Mouse (Mus musculus) liver (tissue): Measurements from ENCODE around the gene Cdr2l.

Source experiments
- DNase-seq: peaks from one replicate; pipeline ENCODE4 v3.0.0-alpha.2; 2020; ENCODE audit warnings: mixed read lengths

The Cdr2l gene

DNA sequence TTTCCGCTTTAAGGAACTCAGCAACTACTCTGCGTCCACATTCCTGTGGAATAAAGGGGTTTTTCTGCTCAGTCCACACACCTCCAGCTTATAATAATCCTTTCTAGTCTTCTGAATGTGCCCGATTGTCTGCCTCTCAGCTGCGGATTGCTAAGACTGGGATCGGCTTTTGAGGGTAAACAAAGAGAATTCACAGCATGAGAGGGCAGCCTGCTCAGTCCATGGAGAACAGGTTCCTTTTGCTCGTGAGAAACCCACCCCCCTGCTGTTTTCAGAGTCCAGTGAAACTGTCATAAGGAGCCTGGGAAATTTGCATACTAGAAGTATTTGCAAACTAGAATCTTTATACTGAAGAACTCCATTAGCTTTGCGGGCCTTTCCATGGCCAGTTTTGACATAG is 27.8 kb downstream of the Cdr2l start:
- no peak for DNase-seq

DNA sequence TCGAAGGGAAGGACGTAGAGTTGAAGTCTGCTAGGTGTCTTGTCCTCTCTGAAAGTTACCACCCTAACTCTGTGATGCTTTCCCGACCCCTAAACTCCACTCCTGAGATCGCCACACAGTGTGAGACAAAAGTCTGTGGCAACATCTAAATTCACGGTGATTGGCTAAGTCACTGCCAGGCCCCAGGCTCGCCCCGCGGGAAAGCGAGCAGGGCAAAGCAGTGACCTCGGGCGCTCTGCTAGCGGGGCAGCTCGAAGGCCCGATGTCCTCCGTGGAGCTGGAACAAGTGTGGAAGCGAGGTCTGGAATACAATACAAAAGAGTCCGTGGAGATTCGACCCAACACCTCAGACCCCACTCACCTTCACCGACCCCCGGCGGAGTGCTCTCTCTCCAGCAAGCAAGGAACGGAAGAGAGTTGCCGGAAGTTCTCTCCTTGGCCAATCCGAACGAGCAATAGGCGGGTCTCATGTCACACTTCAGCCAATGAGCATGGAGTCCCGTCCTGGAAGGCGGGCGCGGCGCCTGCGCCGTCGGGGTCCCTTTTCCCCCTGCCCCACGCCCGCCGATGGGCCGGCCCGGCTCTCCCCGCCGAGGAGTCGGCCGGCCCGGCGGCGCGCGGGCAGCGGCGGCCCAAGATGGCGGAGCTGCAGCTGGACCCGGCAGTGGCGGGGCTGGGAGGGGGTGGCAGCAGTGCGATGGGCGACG is 38.0 kb downstream of the Cdr2l start, which contains the start of the genes Atp5h and Kctd2:
TSS of gene Atp5h (minus strand) at position 432 of the 707 bp plus-strand sequence.
TSS of gene Kctd2 (plus strand) at position 598 of the 707 bp plus-strand sequence.
- DNase-seq = peak; percentile 95

DNA sequence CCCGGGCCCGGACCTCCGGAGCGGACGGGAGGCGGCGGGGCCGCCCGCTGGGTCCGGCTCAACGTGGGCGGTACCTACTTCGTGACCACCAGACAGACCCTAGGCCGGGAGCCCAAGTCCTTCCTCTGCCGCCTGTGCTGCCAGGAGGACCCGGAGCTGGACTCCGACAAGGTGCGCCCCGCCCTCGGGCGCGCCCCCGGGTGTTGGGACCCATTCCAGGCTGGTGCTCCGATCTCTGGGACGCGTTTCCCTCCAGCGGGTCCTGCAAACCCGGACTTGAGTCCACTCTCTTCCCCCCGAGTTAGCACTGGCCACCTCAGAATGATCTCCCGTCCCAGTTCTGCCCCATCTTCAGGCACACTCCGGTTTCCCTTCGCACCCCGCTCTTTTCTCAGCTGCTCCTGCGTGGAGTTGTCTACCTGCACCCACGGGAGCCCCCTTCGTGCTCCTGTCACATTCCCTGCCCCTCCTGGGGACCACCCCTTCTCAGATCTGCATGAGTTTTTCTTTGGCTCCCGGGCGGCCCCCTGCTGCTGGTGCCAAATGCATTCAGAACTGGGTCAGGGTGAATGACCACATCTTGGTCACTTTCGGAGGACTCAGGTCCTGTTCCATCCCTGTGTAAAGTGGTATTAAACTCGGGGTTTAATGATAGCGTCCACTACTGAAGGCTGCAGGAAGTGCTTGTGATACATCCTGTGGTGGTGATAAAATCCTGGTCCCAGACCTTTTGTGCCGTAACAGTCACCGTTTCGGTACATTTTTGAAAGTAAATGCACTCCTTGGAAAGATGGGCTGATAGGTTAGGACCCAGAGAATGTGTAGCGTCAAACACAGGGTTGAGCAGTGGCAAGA is 38.8 kb downstream of the Cdr2l start:
- DNase-seq = peak; percentile 74

DNA sequence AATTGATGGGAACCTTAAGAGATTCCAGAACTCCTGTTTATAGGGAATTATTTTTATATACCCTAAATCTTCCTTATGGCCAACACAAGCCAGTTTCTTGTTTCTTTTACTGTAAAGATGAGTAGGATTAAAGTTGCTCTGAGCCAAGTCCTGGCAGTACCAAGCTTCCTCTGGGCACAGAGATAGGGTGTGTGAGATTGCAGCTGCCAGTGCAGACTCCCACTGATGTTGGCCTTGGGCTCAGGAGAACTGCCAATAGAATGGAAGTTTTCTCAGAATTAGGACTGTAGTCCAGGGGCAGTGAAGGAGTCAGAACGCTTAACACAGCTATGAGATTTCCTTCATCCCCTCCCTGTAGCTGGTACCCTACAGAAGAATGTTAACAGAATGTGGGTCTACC is 39.6 kb downstream of the Cdr2l start:
- no peak for DNase-seq

DNA sequence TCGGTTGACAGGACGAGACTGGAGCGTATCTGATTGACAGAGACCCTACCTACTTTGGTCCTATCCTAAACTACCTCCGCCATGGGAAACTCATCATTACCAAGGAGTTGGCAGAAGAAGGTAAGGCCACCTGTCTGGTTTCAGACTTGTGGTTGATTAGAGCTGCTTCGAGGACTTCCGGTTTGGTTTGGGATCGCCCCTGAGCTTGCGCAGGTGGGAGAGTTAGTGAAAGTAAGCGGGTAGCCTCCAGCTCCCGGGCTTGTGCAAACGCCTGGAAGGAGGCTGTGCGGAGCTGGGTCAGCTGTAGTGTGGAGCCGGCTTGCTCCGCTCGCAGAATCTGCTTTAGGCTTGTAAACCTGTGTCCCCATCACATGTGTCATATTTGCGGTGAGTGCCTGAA is 40.3 kb downstream of the Cdr2l start:
- no peak for DNase-seq

DNA sequence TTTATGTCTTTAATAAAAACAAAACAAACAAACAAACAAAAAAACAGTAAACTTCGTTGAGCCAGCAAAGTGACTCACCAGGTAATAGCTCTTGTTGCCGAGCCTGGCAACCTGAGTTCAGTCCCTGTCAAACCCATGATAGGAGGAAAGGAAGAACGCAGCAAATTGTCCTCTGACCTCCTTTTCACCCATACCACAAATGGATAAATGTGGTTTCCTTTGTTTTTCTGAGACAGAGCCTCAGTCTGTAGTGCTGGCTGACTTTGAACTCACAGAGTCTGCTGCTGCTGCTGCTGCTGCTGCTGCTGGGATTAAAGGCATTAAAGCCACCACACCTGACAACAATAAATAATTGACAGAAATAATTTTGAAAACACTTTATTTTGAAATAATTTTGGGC is 41.4 kb downstream of the Cdr2l start:
- DNase-seq = no peak

DNA sequence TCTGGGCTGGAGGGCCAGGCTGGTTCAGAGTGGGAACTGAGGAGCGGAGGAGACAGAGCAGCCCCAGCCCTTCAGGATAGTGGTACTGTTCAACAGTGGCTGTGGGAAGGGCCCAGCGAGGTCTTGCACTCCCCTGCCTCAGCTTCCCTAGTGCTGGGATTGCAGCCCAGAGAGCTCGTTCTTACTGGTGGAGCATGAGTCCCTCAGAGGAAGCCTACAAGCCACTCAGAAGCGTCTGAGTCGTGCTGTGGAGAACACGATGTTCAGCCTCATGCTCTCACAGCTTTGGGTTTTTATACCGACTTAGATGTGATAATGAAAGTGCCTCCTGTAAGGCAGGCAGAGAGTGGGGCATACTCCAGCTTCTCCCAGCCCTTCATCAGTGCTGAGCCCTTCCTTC is 43.0 kb downstream of the Cdr2l start:
- DNase-seq = no peak

DNA sequence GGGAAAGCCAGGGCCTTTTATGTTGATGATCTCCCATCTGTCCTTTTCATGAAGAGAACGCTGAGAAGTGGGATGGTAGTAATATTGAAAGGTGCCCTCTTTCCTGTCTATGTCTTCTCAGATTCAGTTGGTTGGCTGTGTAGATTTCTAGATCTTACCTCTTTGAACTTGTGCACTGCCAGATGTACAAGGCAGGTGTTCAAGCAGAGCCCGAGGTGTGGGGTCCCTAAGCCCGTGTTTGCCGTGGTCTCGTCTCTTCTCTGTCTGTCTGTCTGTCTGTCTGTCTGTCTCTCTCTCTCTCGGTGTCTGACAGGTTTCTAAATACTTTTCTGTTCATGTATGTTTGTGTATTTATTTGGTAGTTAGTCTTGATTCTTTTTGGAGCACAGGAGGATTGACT is 44.0 kb downstream of the Cdr2l start:
- DNase-seq = no peak

DNA sequence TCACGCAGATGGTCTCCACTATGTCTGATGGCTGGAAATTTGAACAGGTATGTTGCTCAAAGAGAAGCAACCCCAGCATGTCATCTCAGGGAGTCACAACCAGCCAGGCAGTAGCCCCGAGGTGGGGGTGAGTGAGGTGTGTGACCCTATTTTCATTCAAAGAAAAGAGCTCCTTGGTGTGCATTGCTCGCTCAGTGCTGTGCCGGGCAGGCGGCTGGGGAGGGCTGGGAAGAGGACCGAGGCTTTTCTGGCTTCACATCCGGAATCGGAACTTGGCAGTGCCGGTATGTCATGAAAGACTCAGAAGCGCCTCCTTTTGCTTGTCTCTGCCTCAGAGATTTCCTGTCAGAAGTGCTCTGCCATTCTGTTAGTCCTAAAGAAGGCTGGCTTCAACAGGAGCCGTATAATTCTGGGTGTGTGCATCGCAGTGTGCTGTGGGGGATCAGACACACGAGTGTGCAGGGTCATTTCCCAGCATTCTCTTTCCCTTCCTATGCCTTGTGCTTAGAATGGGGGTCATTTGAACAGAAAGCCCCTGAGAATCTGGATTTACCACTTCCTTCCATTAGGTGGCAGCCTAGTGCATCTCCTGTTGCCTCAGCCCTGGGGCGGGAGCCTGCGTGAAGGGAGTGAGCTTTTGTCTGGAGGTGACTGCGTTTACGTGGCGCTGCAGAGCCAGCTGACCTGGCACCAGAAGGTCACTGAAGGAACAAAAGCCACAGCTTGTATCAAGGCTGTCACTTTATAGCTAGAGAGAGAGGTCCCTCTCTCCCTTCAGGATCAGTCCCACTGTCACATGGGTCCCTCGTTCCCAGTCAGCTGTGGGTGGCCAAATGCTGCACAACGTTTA is 46.0 kb downstream of the Cdr2l start:
- DNase-seq = peak; percentile 66

DNA sequence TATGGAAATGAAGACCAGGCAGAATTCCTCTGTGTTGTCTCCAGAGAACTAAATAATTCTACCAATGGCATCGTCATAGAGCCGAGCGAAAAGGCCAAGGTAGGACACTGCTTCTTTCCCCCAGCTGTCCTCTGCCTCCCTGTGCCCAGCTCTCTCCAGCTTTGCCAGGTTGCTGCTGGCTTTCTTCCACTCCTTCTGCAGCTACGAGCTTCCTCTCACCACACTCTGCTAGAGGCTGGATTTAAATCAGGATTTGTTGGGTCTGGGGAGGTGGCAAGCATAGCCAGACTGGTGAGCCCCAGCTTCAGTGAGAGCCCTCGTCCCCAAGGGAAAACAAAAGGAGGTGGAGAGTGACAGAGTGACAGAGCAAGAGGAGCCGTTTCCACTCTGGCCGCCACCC is 47.6 kb downstream of the Cdr2l start:
- DNase-seq = no peak

DNA sequence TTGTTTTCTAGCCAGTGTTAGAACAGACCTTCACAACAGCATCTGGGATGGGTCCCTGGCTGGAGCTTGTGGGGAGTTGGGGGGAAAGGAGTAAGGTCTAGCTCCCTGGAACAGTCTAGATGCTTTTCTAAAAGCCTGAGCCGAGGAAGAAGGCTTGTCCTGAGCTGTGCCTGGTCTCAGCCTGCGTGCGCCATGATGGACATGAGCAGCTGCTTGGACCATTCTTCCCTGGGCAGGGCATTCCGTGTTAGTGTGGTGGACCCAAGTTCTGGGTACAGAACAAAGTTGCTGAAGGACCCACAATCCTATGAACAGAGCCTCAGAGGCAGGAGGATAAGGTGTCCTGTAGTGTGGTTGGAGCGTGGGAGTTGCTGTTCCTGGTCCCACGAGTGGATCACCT is 48.8 kb downstream of the Cdr2l start:
- DNase-seq = no peak

DNA sequence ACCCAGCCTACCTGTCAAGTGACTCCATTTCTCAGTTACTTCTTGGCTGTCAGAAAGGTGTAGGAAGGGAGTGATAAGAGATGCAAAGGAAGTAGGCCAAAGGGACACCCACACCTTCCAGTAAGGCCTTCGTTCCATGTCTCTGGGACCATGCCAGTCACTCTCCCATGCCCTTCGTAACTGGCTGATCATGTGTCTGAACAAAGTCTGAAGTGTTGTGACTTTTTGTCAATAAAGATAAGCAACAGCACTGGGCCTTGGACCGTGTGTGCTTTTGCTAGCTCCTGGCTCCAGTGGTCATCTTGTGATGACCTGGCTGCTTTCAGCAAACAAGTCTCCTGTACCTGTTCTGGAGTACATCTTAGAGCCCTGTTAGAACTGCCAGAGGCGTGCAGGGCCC is 51.1 kb downstream of the Cdr2l start:
- no peak for DNase-seq

DNA sequence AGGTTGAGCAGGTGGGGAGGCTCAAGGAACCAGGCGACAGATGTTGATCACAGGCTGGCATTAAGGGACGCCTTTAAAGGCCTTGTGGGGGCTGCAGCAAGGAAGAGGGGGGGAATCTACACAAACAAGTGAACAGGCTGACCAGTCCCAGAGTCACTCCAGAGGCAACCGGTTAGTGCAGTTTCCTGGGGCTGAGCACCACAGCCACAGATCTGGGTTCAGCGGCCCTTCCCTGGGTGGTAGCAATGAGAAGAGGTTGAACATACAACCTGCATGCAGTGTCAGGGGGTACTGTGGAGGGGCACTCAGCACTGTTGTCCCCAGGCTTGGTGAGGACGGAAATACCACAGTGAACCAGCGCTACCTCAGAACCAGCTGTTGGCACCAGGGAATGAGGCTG is 51.6 kb downstream of the Cdr2l start:
- DNase-seq = no peak

DNA sequence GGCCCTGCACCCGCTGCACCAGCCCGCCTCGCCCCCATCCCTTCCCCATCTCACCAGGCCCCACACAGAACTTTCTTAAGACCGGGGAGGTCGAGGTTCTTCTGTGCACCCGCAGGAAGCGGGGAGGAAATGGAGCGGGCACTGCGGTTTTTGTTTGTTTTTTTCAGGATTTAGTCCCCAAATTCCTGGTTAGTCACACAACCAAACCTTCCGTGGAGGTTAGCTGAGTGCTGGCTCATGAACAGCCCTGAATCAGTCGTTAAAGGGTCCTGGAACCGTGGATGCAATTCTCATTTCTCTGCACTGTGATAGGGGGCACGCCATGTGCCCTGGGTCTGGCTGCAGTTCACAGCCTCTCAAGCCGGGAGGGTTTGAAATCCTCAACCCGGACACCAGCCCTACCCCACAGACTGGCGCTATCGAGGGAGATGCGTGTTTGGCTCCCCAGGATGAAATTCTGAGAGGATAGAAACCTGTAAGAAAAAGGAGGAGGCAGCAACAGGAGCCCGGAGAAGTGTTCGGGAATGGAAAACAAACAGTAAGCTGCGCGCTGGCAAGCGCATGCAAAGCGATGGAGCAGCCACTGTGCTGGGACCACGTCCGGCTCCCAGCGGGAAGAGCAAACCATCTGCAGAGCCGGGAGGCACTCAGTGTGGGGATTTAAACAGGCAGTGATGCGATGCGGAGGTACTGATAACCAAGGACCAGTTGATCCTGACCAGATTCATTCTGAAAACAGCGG is 54.1 kb downstream of the Cdr2l start:
- no peak for DNase-seq

DNA sequence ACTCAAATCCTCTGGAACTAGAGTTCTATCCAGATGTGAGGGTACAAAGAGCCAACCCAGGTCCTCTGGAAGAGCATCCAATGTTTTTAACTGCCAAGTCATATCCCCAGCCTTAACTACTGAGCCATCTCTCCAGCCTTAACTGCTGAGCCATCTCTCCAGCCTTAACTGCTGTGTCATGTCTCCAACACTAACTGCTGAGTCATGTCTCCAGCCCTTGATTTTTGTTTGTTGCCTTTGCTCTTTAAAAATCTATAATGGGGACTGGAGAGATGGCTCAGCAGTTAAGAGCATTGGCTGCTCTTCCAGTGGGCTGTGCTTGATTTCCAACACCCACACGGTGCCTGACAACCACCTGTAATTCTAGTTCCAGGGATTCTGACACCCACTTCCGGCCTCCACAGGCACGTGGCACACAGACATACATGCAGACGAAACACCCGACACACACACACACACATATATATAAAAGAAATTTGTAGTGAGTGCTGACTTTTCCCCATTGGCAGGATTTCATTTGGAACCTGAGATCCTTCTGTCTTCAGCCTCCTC is 55.9 kb downstream of the Cdr2l start:
- DNase-seq = no peak

DNA sequence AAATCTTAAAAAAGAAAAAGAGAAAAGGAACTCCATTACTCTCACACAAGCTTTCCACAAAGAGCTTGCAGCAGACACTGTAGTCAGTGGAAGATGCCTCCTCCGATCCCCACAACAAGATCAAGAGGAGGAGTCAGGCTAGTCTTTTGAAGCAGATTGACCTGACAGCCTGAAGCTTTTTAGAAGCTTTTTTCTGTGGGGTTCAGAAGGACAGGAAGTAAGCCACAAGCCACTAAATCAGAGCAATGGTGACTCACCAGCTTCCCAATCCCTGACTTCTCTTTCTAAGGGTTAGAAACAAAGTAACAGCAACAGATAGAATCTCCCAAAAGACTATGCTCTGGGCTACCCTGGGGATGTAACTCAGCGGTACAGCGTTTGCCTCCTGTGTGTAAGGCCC is 57.6 kb downstream of the Cdr2l start:
- no peak for DNase-seq

DNA sequence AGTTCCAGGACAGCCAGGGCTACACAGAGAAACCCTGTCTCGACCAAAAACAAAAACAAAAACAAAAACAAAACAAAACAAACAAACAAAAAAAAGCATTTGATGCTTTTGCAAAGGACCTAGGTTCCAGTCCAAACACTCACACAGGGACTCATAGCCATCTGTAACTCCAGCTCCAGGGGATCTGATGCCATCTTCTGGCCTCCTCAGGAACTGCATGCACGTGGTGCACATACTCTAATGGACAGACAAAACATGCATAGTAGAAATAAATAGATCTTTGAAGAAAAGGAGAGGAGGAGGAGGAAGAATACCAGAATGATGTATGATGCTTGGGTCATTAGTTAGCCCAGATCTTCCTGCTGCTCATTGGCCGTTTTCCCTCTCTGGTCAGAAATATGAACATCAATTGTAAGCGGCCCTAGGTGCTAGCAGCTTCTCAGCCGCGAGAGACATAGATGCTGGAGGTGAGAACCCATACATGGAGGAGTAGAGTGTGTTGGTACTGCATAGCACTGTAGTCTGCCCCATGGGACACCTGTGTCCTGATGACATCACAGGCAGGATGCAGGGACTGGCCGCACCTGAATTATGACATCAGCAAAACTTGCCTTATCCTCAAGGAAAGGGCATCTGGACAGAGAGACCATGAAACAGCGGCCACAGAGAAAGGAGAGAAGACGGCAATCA is 58.3 kb downstream of the Cdr2l start, which contains the start of gene Trim80:
TSS of gene Trim80 (plus strand) at position 640 of the 690 bp plus-strand sequence.
- no peak for DNase-seq

DNA sequence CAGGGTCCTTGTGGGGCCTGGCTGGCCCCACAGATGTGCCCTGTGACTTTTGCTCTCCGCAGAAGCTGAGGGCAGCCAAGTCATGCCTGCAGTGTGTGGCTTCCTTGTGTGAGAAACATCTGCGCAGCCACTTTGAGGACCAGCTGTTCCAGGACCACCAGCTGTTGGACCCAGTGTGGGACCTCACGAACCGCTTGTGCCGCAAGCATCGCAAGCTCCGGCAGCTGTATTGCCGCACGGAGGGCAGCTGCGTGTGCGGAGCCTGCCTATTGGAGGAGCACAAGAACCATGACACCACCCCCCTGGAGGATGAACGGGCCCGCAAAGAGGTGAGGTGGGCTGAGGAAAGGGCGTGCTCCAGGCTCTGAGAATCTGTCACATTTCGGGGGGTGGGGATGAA is 59.7 kb downstream of the Cdr2l start:
- no peak for DNase-seq
